Mouse (Mus musculus) layer of hippocampus, postnatal 14 days (tissue): ENCODE results near the gene Adam3. TPM values are rescaled to one million over a fixed set of nuclear protein-coding genes. Genes with fewer than 3 reads are reported as not detected.

Experiments used
- DNase-seq, 2 experiments: peaks; one replicate each; pipeline ENCODE4 v3.0.0; 2021 to 2022; ENCODE audit warnings: low spot score in 2 of 2, mixed read lengths in 1 of 2
- long read RNA-seq, 2 experiments: library from polyadenylated mRNA; stranded (forward); transcript quantifications; one replicate each; pipeline ENCODE4 v2.0.0; 2021
- total RNA-seq, 2 experiments: library from RNA; stranded (reverse); gene quantifications; 2 replicates each; pipeline ENCODE4 v1.2.3; 2021

The Adam3 gene
- not detected for total RNA-seq
- long read RNA-seq, experiment 1 = 0 reads
- long read RNA-seq, experiment 2 = 0 reads

- no peak for DNase-seq
These were observed at the start of gene Adam3 for GRCm38 (mm10) chr8:24725630-24726029. Gene Adam3, minus strand, starts transcription at chr8:24725852.

- DNase-seq = no peak
These were observed 596 bp downstream of the Adam3 start for GRCm38 (mm10) chr8:24724886-24725626.

Other genes with a start within 250 kb of the Adam3 start
- under 1 TPM in 1 of 2 experiments, not detected in 1; 0.37 TPM for gene Adam5, start 98.5 kb upstream of the Adam3 start, total RNA-seq